Mouse (Mus musculus) forebrain, embryonic 11.5 days (tissue): ENCODE results near the gene Itprip. TPM values are rescaled to one million over a fixed set of nuclear protein-coding genes. Genes with fewer than 3 reads are reported as not detected.

Source experiments
- ATAC-seq: fragments of 200-750 bp; cut with Nextera tagmentation; replicated peaks from 2 replicates; pipeline ENCODE4 v1.8.0; 2017; ENCODE audit warnings: moderate TSS enrichment; ENCODE audit not compliant: low FRiP score
- DNase-seq: peaks from one replicate; pipeline ENCODE4 v3.0.0-alpha.2; 2017; ENCODE audit warnings: low spot score
- H3K27ac ChIP-seq: fragments of 300-500 bp; sonication (generic); 2 replicates; pipeline ENCODE4 v1.5.1; 2014; ENCODE audit warnings: low read depth, low read length
- H3K27me3 ChIP-seq: fragments of 300-500 bp; sonication (generic); 2 replicates; pipeline ENCODE4 v1.6.1; 2014; ENCODE audit warnings: mild to moderate bottlenecking, low read length, mixed read lengths; ENCODE audit not compliant: control insufficient read depth, insufficient read depth
- H3K36me3 ChIP-seq: fragments of 300-500 bp; sonication (generic); 2 replicates; pipeline ENCODE4 v1.6.1; 2014; ENCODE audit warnings: mild to moderate bottlenecking, low read length, moderate library complexity, mixed read lengths; ENCODE audit not compliant: control insufficient read depth, insufficient read depth
- H3K4me1 ChIP-seq: fragments of 300-500 bp; sonication (generic); replicated peaks from 2 replicates; pipeline ENCODE4 v1.6.1; 2014; ENCODE audit warnings: low read length, mixed read lengths; ENCODE audit not compliant: control insufficient read depth, insufficient read depth
- H3K4me2 ChIP-seq: fragments of 300-500 bp; sonication (generic); 2 replicates; pipeline ENCODE4 v1.6.1; 2014; ENCODE audit warnings: low read depth, mild to moderate bottlenecking, low read length, moderate library complexity, mixed read lengths; ENCODE audit not compliant: severe bottlenecking
- H3K4me3 ChIP-seq: fragments of 300-500 bp; sonication (generic); 2 replicates; pipeline ENCODE4 v1.5.1; 2014; ENCODE audit warnings: low read depth, low read length
- H3K9ac ChIP-seq: fragments of 300-500 bp; sonication (generic); 2 replicates; pipeline ENCODE4 v1.6.1; 2014; ENCODE audit warnings: low read length
- H3K9me3 ChIP-seq: fragments of 300-500 bp; sonication (generic); 2 replicates; pipeline ENCODE4 v1.6.1; 2016; ENCODE audit warnings: low read length, mixed read lengths; ENCODE audit not compliant: control insufficient read depth
- WGBS: fragments of 180-500 bp; shearing (Covaris S2); extraction: QIAGEN DNeasy Blood & Tissue Kit; methylation state at CpG from one replicate; pipeline ENCODE4 v1.1.7; 2014; 5-methylcytosine and 5-hydroxymethylcytosine counted together
- polyA plus RNA-seq: library from polyadenylated mRNA; unstranded; fragments of >200 nt; fragmentation: Nextera tagmentation; extraction: Ambion mirVana; gene quantifications from 2 replicates; pipeline ENCODE4 v1.2.1, GENCODE M21; 2014

Gene Itprip
- polyA plus RNA-seq, 1 experiment from 2014 or later = 20.4 TPM

- no peaks in the 10 kb centered on the region for H3K36me3 ChIP-seq
- ATAC-seq (no peak), DNase-seq (peak; percentile 43)
- H3K4me1 ChIP-seq = no peaks in the 10 kb centered on the region
- no peaks in the 10 kb centered on the region for H3K27me3 ChIP-seq
- H3K27ac ChIP-seq = no peak overlapping the region
- H3K4me3 ChIP-seq = no peak overlapping the region
- H3K4me2 ChIP-seq = no peak overlapping the region
- WGBS = 89% methylated on average over 11 of the region's 11 CpGs
- H3K9ac ChIP-seq = no peak overlapping the region
- H3K9me3 ChIP-seq = no peaks in the 10 kb centered on the region
These were observed 17.4 kb upstream of the Itprip start for GRCm38 (mm10) chr19:47936490-47936889.

GRCm38 (mm10) chr19:47935530-47935929 lies 16.4 kb upstream of the Itprip start:
- Histone ChIP-seq H3K27me3 (no peaks in the 10 kb centered on the region), H3K4me2 (no peak overlapping the region), H3K27ac (no peak overlapping the region), H3K9me3 (no peaks in the 10 kb centered on the region), H3K4me1 (no peaks in the 10 kb centered on the region), H3K9ac (no peak overlapping the region), H3K36me3 (no peaks in the 10 kb centered on the region), H3K4me3 (no peak overlapping the region)
- WGBS = 87% methylated on average over 6 of the region's 6 CpGs
- no peak for DNase-seq
- ATAC-seq = no peak

- Histone ChIP-seq H3K36me3 (no peaks in the 10 kb centered on the region), H3K27ac (no peak overlapping the region), H3K4me1 (no peaks in the 10 kb centered on the region), H3K4me2 (no peak overlapping the region), H3K9ac (no peak overlapping the region), H3K9me3 (no peaks in the 10 kb centered on the region), H3K4me3 (no peak overlapping the region), H3K27me3 (no peaks in the 10 kb centered on the region)
- ATAC-seq = no peak
- WGBS = 77% methylated on average over 16 of the region's 16 CpGs
- DNase-seq = no peak
These were observed 15.6 kb upstream of the Itprip start for GRCm38 (mm10) chr19:47934636-47935238.

- no peak overlapping the region for H3K4me2 ChIP-seq
- H3K36me3 ChIP-seq = no peaks in the 10 kb centered on the region
- DNase-seq = no peak
- no peak for ATAC-seq
- no peak overlapping the region for H3K9ac ChIP-seq
- WGBS = 91% methylated on average over 8 of the region's 8 CpGs
- no peaks in the 10 kb centered on the region for H3K9me3 ChIP-seq
- H3K4me3 ChIP-seq = no peak overlapping the region
- no peaks in the 10 kb centered on the region for H3K4me1 ChIP-seq
- H3K27ac ChIP-seq = no peak overlapping the region
- H3K27me3 ChIP-seq = no peaks in the 10 kb centered on the region
These were observed 15.0 kb upstream of the Itprip start for GRCm38 (mm10) chr19:47934146-47934545.

- H3K27me3 ChIP-seq = no peaks in the 10 kb centered on the region
- DNase-seq (peak; percentile 49), ATAC-seq (peak; percentile 71; the same call in 1 of the 2 replicates)
- no peaks in the 10 kb centered on the region for H3K36me3 ChIP-seq
- H3K4me1 ChIP-seq = no peaks in the 10 kb centered on the region
- no peak overlapping the region for H3K9ac ChIP-seq
- H3K4me3 ChIP-seq = no peak overlapping the region
- no peaks in the 10 kb centered on the region for H3K9me3 ChIP-seq
- H3K4me2 ChIP-seq = no peak overlapping the region
- H3K27ac ChIP-seq = no peak overlapping the region
- WGBS = 48% methylated on average over 7 of the region's 7 CpGs
These were observed 13.0 kb upstream of the Itprip start for GRCm38 (mm10) chr19:47931982-47932638.

GRCm38 (mm10) chr19:47929043-47929442 lies 9.9 kb upstream of the Itprip start:
- DNase-seq (no peak), ATAC-seq (no peak)
- Histone ChIP-seq H3K27ac (no peak overlapping the region), H3K9me3 (no peaks in the 10 kb centered on the region), H3K27me3 (no peaks in the 10 kb centered on the region), H3K36me3 (no peaks in the 10 kb centered on the region), H3K4me2 (no peak overlapping the region), H3K4me3 (no peak overlapping the region), H3K4me1 (no peaks in the 10 kb centered on the region), H3K9ac (no peak overlapping the region)
- 88% methylated on average over 4 of the region's 4 CpGs for WGBS

GRCm38 (mm10) chr19:47927032-47927431 lies 7.9 kb upstream of the Itprip start:
- Histone ChIP-seq H3K9ac (no peak overlapping the region), H3K4me3 (no peak overlapping the region), H3K36me3 (no peaks in the 10 kb centered on the region), H3K27me3 (no peaks in the 10 kb centered on the region), H3K27ac (no peak overlapping the region), H3K9me3 (no peaks in the 10 kb centered on the region), H3K4me1 (no peaks in the 10 kb centered on the region), H3K4me2 (no peak overlapping the region)
- ATAC-seq (no peak), DNase-seq (no peak)
- WGBS = 95% methylated on average over 2 of the region's 2 CpGs

GRCm38 (mm10) chr19:47925819-47926218 lies 6.7 kb upstream of the Itprip start:
- no peak for DNase-seq
- Histone ChIP-seq H3K4me2 (no peak overlapping the region), H3K4me3 (no peak overlapping the region), H3K9ac (no peak overlapping the region), H3K36me3 (no peaks in the 10 kb centered on the region), H3K4me1 (no peaks in the 10 kb centered on the region), H3K27me3 (no peaks in the 10 kb centered on the region), H3K9me3 (no peaks in the 10 kb centered on the region), H3K27ac (no peak overlapping the region)
- ATAC-seq = no peak
- WGBS = 84% methylated on average over 7 of the region's 7 CpGs

- peak overlapping the region; percentile 94 for H3K9ac ChIP-seq
- no peaks in the 10 kb centered on the region for H3K36me3 ChIP-seq
- H3K9me3 ChIP-seq = no peaks in the 10 kb centered on the region
- WGBS = 8% methylated on average over 8 of the region's 8 CpGs
- DNase-seq (no peak), ATAC-seq (peak; percentile 20; the same call in 1 of the 2 replicates)
- peak overlapping the region; percentile 86; the same call in 1 of the 2 replicates for H3K27ac ChIP-seq
- H3K4me2 ChIP-seq = peak overlapping the region; percentile 91
- H3K27me3 ChIP-seq = no peaks in the 10 kb centered on the region
- peak overlapping the region; percentile 84 for H3K4me3 ChIP-seq
- H3K4me1 ChIP-seq = peaks cover 4% of the 10 kb centered on the region; the same call in 1 of the 2 replicates
These were observed 872 bp upstream of the Itprip start for GRCm38 (mm10) chr19:47919966-47920375.
